Mouse (Mus musculus): ENCODE measurements around the gene Gpr87.

Gpr87 gene

DNA sequence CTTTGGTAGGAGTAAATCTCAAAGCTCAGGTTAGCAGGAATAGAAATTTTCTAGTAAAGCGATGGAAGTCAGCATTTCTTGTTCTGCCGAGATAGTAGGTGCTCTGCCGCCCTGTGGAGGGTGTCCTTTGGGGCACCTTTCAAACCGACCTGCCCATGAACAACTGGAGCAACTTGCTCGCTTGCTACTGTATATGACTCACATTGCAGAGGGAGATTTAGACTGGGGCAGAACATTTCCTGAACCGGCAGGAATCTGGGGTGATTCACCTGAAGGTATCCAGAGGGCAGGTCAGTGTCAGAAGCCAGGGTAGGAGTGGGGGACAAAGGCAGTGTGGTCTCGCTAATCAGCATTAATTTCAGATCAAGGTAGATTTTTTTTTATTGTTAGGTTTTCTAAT is at the start of gene Gpr87:
Gpr87 (minus strand) TSS at position 167 of the 400 bp plus-strand sequence.
- DNase-seq (ENCODE audit: low spot score in 2 of 2): no peak

GRCm38 (mm10) chr3:59243384-59243783 is 48.5 kb upstream of the Gpr87 start:
- peak; percentile 49 to 86 for DNase-seq (ENCODE audit: low spot score in 2 of 2)

- DNase-seq (ENCODE audit: low spot score in 2 of 2): no peak
Measured at GRCm38 (mm10) chr3:59234878-59235277, 40.0 kb upstream of the Gpr87 start.

DNA sequence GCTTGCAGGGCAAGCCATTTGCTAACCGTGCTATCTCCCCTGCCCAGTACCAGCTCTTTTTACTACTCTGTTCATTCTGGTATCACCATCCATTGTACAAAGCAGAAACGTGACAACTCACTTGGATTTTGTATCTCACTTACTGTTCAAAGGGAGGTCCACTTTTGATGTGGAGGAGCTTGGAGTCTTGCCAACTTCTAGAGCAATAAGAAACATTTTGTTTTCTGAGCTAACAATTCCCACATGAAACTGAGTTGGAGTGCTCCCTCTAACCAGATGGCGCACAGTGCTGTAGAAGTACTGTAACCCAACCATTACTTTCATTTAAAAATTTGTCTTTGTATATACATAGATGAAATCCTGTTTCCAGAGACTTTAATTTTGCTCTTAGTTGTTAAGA is 36.0 kb upstream of the Gpr87 start:
- DNase-seq (ENCODE audit: low spot score in 2 of 2): peak in 1 of 2 experiments; percentile 31

GRCm38 (mm10) chr3:59228730-59229551 is 34.0 kb upstream of the Gpr87 start:
- peak in 1 of 2 experiments; percentile 50 for DNase-seq (ENCODE audit: low spot score in 2 of 2)

DNA sequence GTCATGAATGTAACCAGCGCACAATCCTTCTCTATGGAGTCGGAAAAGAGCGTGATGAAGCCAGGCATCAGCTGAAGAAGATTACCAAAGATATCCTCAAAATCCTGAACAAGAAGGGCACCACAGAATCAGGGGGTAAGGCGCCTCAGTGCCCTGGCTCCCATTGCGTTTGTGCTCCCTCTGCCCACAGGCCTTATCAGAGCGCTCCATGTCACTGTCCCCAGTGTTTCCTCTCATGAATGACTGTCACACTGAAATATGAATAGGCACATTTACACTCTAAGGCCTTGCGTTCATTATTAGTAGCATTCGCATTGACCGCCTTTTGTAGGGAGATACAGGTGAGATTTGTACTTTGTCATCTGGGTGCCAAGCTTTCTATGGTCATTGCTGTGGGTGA is 32.8 kb upstream of the Gpr87 start:
- no peak for DNase-seq (ENCODE audit: low spot score in 2 of 2)

GRCm38 (mm10) chr3:59225411-59225810 is 30.5 kb upstream of the Gpr87 start:
- DNase-seq (ENCODE audit: low spot score in 2 of 2): no peak

- no peak for DNase-seq (ENCODE audit: low spot score in 2 of 2)
Measured at GRCm38 (mm10) chr3:59222303-59222702, 27.4 kb upstream of the Gpr87 start.

DNA sequence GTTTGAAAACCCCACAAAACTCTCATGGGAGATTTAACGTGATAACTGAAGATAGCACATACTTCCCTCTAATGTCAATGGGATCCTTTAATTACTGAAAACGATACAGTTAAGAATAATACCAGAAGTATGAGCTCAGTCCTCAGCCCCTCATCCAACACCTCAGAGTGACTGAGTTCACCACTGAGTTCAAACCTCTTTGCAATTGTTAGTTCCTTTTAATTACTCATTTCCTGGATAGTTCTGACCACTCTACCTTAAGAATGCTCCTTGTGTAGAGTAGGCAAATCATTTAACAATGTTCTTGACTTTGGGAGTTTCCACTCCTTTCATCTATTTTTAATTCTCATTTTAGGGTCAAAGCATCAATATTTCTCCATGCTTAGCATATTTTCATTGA is 24.4 kb upstream of the Gpr87 start:
- DNase-seq (ENCODE audit: low spot score in 2 of 2): no peak

GRCm38 (mm10) chr3:59217211-59217610 is 22.3 kb upstream of the Gpr87 start:
- DNase-seq (ENCODE audit: low spot score in 2 of 2): no peak

GRCm38 (mm10) chr3:59212404-59212803 is 17.5 kb upstream of the Gpr87 start:
- DNase-seq (ENCODE audit: low spot score in 2 of 2): no peak

- DNase-seq (ENCODE audit: low spot score in 2 of 2): no peak
Measured at GRCm38 (mm10) chr3:59211784-59212183, 16.9 kb upstream of the Gpr87 start.

DNA sequence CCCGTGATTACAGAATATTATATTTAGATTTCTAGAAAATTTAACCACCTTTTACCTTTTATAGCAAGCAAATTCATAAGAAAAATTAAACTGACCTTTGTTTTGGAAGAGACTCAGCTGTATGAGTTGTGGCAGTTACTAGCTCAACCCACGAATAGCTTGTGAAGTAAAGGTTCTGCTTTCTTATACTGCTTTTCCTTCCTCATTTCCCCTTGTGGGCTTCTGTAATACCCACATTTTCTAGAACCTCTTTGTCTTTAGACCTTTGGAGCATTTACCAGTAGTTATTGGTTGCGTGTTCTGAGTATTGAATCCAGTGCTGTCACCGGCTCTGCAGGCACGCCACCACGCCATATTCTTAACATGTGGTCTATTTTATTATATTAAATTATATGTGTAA is 15.8 kb upstream of the Gpr87 start, which contains the start of gene P2ry13:
P2ry13 (minus strand) TSS at position 156 of the 400 bp plus-strand sequence.
- DNase-seq (ENCODE audit: low spot score in 2 of 2): no peak

DNA sequence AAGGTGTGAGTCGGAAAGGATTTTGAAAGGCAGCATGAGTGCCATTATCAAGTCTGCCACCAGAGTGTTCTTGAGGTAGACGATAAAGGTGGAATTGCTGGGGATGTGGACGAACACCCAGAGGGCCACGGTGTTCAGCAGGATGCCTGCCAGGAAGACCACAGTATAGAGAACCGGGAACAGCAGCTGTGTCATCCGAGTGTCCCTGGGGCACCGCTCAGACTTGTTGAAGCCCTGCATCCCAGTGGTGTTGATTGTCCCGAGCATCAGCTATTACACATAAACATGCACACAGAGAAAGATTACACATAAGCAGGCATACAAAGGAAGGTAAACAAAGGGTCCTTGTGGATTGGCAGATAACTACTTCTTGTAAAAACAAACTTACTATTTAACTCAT is 15.2 kb upstream of the Gpr87 start:
- no peak for DNase-seq (ENCODE audit: low spot score in 2 of 2)

GRCm38 (mm10) chr3:59208650-59209548 is 14.0 kb upstream of the Gpr87 start:
- DNase-seq (ENCODE audit: low spot score in 2 of 2): peak in 1 of 2 experiments; percentile 68

DNA sequence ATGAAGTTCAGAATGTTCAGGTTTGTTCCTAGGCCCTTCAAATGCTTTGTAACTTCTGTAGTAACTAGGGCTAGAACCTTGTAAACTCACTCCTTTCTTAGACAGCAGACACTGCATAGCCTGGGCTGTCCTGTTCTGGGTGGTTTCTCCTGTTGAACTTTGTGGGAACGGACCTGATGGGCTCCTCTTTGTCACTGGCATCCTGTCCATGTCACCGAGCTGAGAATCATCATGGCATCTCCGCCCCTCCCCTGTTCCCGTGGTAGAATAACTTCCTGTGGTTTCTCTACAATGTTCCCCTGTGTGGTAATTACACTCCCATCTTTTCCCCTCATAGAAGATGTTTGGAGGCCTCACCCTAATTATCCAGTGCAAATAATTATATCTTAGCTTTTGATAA is 11.0 kb upstream of the Gpr87 start:
- no peak for DNase-seq (ENCODE audit: low spot score in 2 of 2)

GRCm38 (mm10) chr3:59204719-59205503 is 10.0 kb upstream of the Gpr87 start:
- DNase-seq (ENCODE audit: low spot score in 2 of 2): no peak

GRCm38 (mm10) chr3:59203802-59204520 is 9.1 kb upstream of the Gpr87 start:
- no peak for DNase-seq (ENCODE audit: low spot score in 2 of 2)

DNA sequence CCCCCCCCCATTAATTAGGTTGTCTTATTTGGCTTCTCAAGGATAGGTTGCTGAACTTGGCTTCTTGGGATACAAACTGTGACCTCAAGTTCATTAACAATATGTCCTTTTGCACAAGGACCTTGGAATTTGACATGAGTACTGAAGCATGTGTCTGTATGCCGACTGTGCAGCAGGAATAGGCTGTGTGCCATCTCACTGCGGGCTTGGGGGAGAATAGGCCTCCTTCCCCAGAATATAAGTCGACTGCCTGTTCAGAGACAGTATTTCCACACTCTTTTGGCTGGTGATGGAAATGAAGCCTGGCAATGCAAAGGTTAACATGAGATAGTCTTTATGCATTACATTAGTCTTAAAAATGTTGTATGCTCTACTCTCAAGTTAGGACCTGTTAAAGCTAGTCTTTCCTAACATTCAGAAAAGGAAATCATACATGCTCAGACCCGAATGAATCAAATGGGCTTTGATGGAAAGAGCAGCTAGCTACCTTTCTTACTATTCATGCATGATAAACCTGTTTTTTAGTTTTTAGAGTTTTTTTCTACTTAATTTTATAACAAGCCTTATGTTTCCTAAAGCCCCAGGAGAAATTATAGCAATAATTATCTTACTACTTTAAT is 2.5 kb upstream of the Gpr87 start:
- no peak for DNase-seq (ENCODE audit: low spot score in 2 of 2)

- no peak for DNase-seq (ENCODE audit: low spot score in 2 of 2)
Measured at GRCm38 (mm10) chr3:59194099-59194498, 805 bp downstream of the Gpr87 start.

DNA sequence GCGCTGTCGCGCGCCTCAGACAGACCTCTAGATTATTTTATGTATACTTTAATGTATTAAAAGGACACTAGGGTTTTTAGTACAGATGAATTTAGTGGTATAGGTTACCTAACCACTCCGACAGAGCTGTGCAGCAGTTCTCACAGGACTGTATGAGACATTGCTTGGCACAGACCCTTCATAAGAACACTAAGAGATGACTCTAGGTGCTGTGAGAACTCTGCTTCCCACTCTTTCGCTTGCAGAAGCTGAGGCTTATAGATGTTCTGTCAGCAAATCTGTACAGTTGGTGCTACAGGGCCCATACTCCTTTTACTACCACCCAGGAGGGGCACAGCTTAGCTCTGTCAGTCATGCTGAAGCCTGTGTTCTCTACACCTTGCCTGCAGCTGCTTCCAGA is 3.2 kb downstream of the Gpr87 start:
- no peak for DNase-seq (ENCODE audit: low spot score in 2 of 2)

Measured in left cerebral cortex, adult 9 months (tissue).